Mouse (Mus musculus) small intestine, adult 2 months (tissue): ENCODE data around the gene Paqr3.

Source experiments
- CTCF ChIP-seq: fragments of 200-500 bp; IDR thresholded peaks from 2 replicates; pipeline ENCODE4 v1.5.1; 2012; ENCODE audit warnings: low read depth, mild to moderate bottlenecking, control low read depth, inconsistent platforms, low read length, moderate library complexity, mixed read lengths; ENCODE audit not compliant: insufficient replicate concordance, insufficient read length; ENCODE audit errors: extremely low read depth
- POLR2A ChIP-seq: fragments of 200-500 bp; IDR thresholded peaks from 2 replicates; pipeline ENCODE4 v1.6.1; 2012; ENCODE audit warnings: low read depth, mild to moderate bottlenecking, control low read depth, inconsistent platforms, low read length, moderate library complexity

DNA sequence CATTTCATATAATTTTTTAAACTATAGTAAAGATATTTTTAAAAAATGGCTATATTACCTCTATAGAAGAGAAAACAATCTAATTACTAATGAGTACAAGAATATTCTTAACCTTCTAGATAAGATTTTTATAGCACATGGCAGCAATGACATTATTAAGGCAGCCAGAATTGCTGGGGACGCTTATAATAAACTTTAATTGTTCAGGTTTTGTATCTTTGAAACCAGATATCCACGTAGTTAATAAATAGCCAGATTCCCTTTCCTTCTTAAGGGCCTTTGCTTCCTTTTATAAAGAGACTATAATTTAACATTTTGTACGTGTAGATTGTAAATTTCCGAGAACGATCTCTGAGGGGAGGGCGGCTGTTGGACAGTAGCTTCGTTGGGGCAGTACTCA is 66.1 kb downstream of the Paqr3 start:
- TF ChIP-seq CTCF = no peak
- TF ChIP-seq POLR2A = no peak
